Mouse (Mus musculus) limb, embryonic 11.5 days (tissue): ENCODE data around the gene Atp5l. TPM values are rescaled to one million over a fixed set of nuclear protein-coding genes. Genes with fewer than 3 reads are reported as not detected.

Experiments
- ATAC-seq: fragments of 200-750 bp; cut with Nextera tagmentation; 2 replicates; pipeline ENCODE4 v1.8.0; 2017; ENCODE audit warnings: low read depth; ENCODE audit not compliant: insufficient number of reproducible peaks, low FRiP score, low TSS enrichment
- DNase-seq: peaks from one replicate; pipeline ENCODE4 v3.0.0-alpha.2; 2015; ENCODE audit warnings: low spot score
- H3K27ac ChIP-seq: fragments of 300-500 bp; sonication (generic); replicated peaks from 2 replicates; pipeline ENCODE4 v1.5.1; 2014; ENCODE audit warnings: low read depth, mild to moderate bottlenecking, low read length
- H3K27me3 ChIP-seq: fragments of 300-500 bp; sonication (generic); 2 replicates; pipeline ENCODE4 v1.6.1; 2014; ENCODE audit warnings: mild to moderate bottlenecking, low read length, mixed read lengths; ENCODE audit not compliant: control insufficient read depth, insufficient read depth
- H3K36me3 ChIP-seq: fragments of 300-500 bp; sonication (generic); 2 replicates; pipeline ENCODE4 v1.6.1; 2014; ENCODE audit warnings: mild to moderate bottlenecking, low read length, moderate library complexity, mixed read lengths; ENCODE audit not compliant: control insufficient read depth, insufficient read depth
- H3K4me1 ChIP-seq: fragments of 300-500 bp; sonication (generic); 2 replicates; pipeline ENCODE4 v1.6.1; 2014; ENCODE audit warnings: low read length, mixed read lengths; ENCODE audit not compliant: control insufficient read depth, insufficient read depth
- H3K4me2 ChIP-seq: fragments of 300-500 bp; sonication (generic); 2 replicates; pipeline ENCODE4 v1.6.1; 2014; ENCODE audit warnings: low read depth, mild to moderate bottlenecking, moderate library complexity; ENCODE audit not compliant: severe bottlenecking
- H3K4me3 ChIP-seq: fragments of 300-500 bp; sonication (generic); 2 replicates; pipeline ENCODE4 v1.5.1; 2014; ENCODE audit warnings: low read depth, low read length
- H3K9ac ChIP-seq: fragments of 300-500 bp; sonication (generic); 2 replicates; pipeline ENCODE4 v1.6.1; 2014; ENCODE audit warnings: mild to moderate bottlenecking, low read length
- H3K9me3 ChIP-seq: fragments of 300-500 bp; sonication (generic); 2 replicates; pipeline ENCODE4 v1.6.1; 2016; ENCODE audit warnings: low read length; ENCODE audit not compliant: control insufficient read depth
- WGBS: fragments of 180-500 bp; shearing (Covaris S2); extraction: QIAGEN DNeasy Blood & Tissue Kit; methylation state at CpG from one replicate; pipeline ENCODE4 v1.1.7; 2014; 5-methylcytosine and 5-hydroxymethylcytosine counted together
- polyA plus RNA-seq: library from polyadenylated mRNA; unstranded; fragments of >200 nt; fragmentation: Nextera tagmentation; extraction: Ambion mirVana; gene quantifications from 2 replicates; pipeline ENCODE4 v1.2.1, GENCODE M21; 2014

Gene Atp5l
- polyA plus RNA-seq, 1 experiment from 2014 or later: 614 TPM

GRCm38 (mm10) chr9:44888114-44888624 lies 32.4 kb downstream of the Atp5l start:
- H3K27ac ChIP-seq: no peak overlapping the region
- DNase-seq: no peak
- no peak overlapping the region for H3K4me2 ChIP-seq
- no peaks in the 10 kb centered on the region for H3K36me3 ChIP-seq
- H3K4me1 ChIP-seq: peaks cover 3% of the 10 kb centered on the region; the same call in 1 of the 2 replicates
- no peak overlapping the region for H3K4me3 ChIP-seq
- no peak for ATAC-seq
- H3K9me3 ChIP-seq: no peaks in the 10 kb centered on the region
- H3K9ac ChIP-seq: no peak overlapping the region
- H3K27me3 ChIP-seq: no peaks in the 10 kb centered on the region
- WGBS: 87% methylated on average over 7 of the region's 7 CpGs

GRCm38 (mm10) chr9:44882981-44883569 lies 37.5 kb downstream of the Atp5l start:
- H3K4me1 ChIP-seq: peaks cover 9% of the 10 kb centered on the region
- ATAC-seq (no peak; the same call in 1 of the 2 replicates), DNase-seq (no peak)
- H3K27me3 ChIP-seq: no peaks in the 10 kb centered on the region
- H3K4me2 ChIP-seq: peak overlapping the region; percentile 77
- under 1% methylated on average over 21 of the region's 21 CpGs for WGBS
- peak overlapping the region; percentile 99 for H3K4me3 ChIP-seq
- H3K36me3 ChIP-seq: no peaks in the 10 kb centered on the region
- peak overlapping the region; percentile 73; the same call in 1 of the 2 replicates for H3K9ac ChIP-seq
- H3K9me3 ChIP-seq: no peaks in the 10 kb centered on the region
- peak overlapping the region; percentile 95; the same call in 1 of the 2 replicates for H3K27ac ChIP-seq

- no peaks in the 10 kb centered on the region for H3K9me3 ChIP-seq
- H3K27ac ChIP-seq: peak overlapping the region; percentile 95
- peak overlapping the region; percentile 77 for H3K4me2 ChIP-seq
- H3K4me3 ChIP-seq: peak overlapping the region; percentile 99
- peak overlapping the region; percentile 73 for H3K9ac ChIP-seq
- WGBS: 0% methylated on average over 26 of the region's 27 CpGs
- ATAC-seq (peak; percentile 73), DNase-seq (peak; percentile 84)
- H3K36me3 ChIP-seq: no peaks in the 10 kb centered on the region
- peaks cover 9% of the 10 kb centered on the region for H3K4me1 ChIP-seq
- no peaks in the 10 kb centered on the region for H3K27me3 ChIP-seq
Observed at GRCm38 (mm10) chr9:44882436-44882980, 38.0 kb downstream of the Atp5l start.

- ATAC-seq (peak; percentile 75), DNase-seq (peak; percentile 87)
- WGBS: under 1% methylated on average over 29 of the region's 29 CpGs
Observed at GRCm38 (mm10) chr9:44881941-44882435, 38.6 kb downstream of the Atp5l start.

GRCm38 (mm10) chr9:44881221-44881871 lies 39.2 kb downstream of the Atp5l start, which contains the start of gene Kmt2a:
Gene Kmt2a, minus strand, starts transcription at chr9:44881296.
- Histone ChIP-seq H3K9me3 (no peaks in the 10 kb centered on the region), H3K4me1 (peaks cover 9% of the 10 kb centered on the region), H3K4me2 (peak within 1 kb of the TSS; percentile 77), H3K27me3 (no peaks in the 10 kb centered on the region), H3K36me3 (no peaks in the 10 kb centered on the region), H3K27ac (peak within 1 kb of the TSS; percentile 95), H3K9ac (peak within 1 kb of the TSS; percentile 93), H3K4me3 (peak within 1 kb of the TSS; percentile 99)
- DNase-seq: peak; percentile 100
- under 1% methylated on average over 47 of the region's 71 CpGs for WGBS
- peak; percentile 72 for ATAC-seq

More at GRCm38 (mm10) chr9:44881941-44882435, 38.6 kb downstream of the Atp5l start:
- peak overlapping the region; percentile 99 for H3K4me3 ChIP-seq
- peak overlapping the region; percentile 95 for H3K27ac ChIP-seq
- no peaks in the 10 kb centered on the region for H3K27me3 ChIP-seq
- peaks cover 9% of the 10 kb centered on the region for H3K4me1 ChIP-seq
- peak overlapping the region; percentile 77 for H3K4me2 ChIP-seq
- H3K36me3 ChIP-seq: no peaks in the 10 kb centered on the region
- H3K9me3 ChIP-seq: no peaks in the 10 kb centered on the region
- H3K9ac ChIP-seq: peak overlapping the region; percentile 73

GRCm38 (mm10) chr9:44880309-44881081 lies 40.0 kb downstream of the Atp5l start:
- Histone ChIP-seq H3K27me3 (no peaks in the 10 kb centered on the region), H3K27ac (peak overlapping the region; percentile 95), H3K36me3 (no peaks in the 10 kb centered on the region), H3K4me1 (peaks cover 9% of the 10 kb centered on the region), H3K9me3 (no peaks in the 10 kb centered on the region), H3K4me3 (peak overlapping the region; percentile 99), H3K9ac (peak overlapping the region; percentile 93), H3K4me2 (peak overlapping the region; percentile 77)
- no peak for ATAC-seq
- DNase-seq: peak; percentile 45
- WGBS: under 1% methylated on average over 34 of the region's 44 CpGs

GRCm38 (mm10) chr9:44879694-44880271 lies 40.8 kb downstream of the Atp5l start:
- DNase-seq (no peak), ATAC-seq (no peak)
- H3K4me2 ChIP-seq: peak overlapping the region; percentile 77
- WGBS: 2% methylated on average over 13 of the region's 13 CpGs
- H3K27me3 ChIP-seq: no peaks in the 10 kb centered on the region
- no peaks in the 10 kb centered on the region for H3K36me3 ChIP-seq
- H3K9me3 ChIP-seq: no peaks in the 10 kb centered on the region
- peak overlapping the region; percentile 99 for H3K4me3 ChIP-seq
- H3K27ac ChIP-seq: no peak overlapping the region; the same call in 1 of the 2 replicates
- H3K9ac ChIP-seq: peak overlapping the region; percentile 93
- peaks cover 9% of the 10 kb centered on the region for H3K4me1 ChIP-seq
